Mouse (Mus musculus): ENCODE measurements around the gene Anapc7. TPM values are rescaled to one million over a fixed set of nuclear protein-coding genes. Genes with fewer than 3 reads are reported as not detected.
"Not testable (repeated sequence)": the region's sequence is repeated elsewhere in the genome, so short reads cannot be mapped to it uniquely, and the experiment has no call there.

Anapc7 gene
- polyA plus RNA-seq, 1 experiment from 2014 or later, result 27.4 TPM

DNA sequence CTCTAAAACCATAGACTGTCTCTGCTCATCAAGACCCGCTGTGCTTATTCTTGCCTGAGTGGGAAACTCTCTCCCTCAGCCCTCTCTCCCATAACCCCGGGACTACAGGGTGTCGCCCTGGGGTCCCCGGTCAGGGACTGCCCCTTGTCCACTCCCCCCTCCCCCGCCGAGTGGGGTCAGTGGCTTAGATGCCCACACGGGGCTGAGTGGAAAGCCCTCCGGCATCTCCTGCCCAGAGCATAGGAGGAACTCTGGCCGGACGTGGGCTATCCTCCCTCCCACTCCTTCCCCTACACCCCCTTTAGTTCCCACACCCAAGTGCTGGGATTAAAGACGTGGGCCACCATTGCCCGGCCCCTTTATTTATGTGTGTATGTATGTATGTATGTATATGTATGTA is 6.0 kb upstream of the Anapc7 start:
- ATAC-seq (replicated peaks; ENCODE audit: low FRiP score) (no peak), DNase-seq (ENCODE audit: low spot score) (no peak)
- Histone ChIP-seq H3K9me3 (ENCODE audit: control insufficient read depth, low read length) (no peaks in the 10 kb centered on the region), H3K36me3 (ENCODE audit: control insufficient read depth, insufficient read depth, low read length) (no peaks in the 10 kb centered on the region), H3K4me2 (no peak overlapping the region), H3K9ac (ENCODE audit: low read depth, low read length) (no peak overlapping the region), H3K4me1 (replicated peaks; ENCODE audit: control insufficient read depth, insufficient read depth, low read length) (no peaks in the 10 kb centered on the region), H3K27ac (ENCODE audit: low read depth, low read length) (no peak overlapping the region), H3K27me3 (replicated peaks; ENCODE audit: control insufficient read depth, insufficient read depth, low read length) (no peaks in the 10 kb centered on the region), H3K4me3 (ENCODE audit: low read depth, low read length) (no peak overlapping the region)
- 84% methylated on average over 12 of the region's 12 CpGs for WGBS

DNA sequence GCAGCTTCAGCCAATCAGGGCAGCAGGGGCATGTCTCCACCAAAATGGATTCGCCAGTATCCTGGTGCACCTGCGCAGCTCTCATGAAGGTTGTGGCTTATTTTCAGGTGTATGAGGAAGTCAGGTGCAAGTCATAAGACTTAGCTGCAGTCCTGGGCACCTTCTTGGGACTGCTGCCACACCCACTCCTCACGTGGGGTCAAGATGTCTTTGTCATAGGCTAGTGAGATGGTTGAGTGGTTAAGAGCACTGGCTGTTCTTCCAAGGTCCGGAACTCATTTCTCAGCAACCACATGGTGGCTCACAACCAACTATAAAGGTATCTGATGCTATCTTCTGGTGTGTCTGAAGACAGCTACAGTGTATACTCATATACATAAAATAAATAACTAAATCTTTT is 817 bp upstream of the Anapc7 start:
- H3K36me3 ChIP-seq (ENCODE audit: control insufficient read depth, insufficient read depth, low read length); H3K27ac ChIP-seq (ENCODE audit: low read depth, low read length); H3K9me3 ChIP-seq (ENCODE audit: control insufficient read depth, low read length); ATAC-seq (replicated peaks; ENCODE audit: low FRiP score); H3K4me3 ChIP-seq (ENCODE audit: low read depth, low read length); H3K9ac ChIP-seq (ENCODE audit: low read depth, low read length); H3K27me3 ChIP-seq (replicated peaks; ENCODE audit: control insufficient read depth, insufficient read depth, low read length); DNase-seq (ENCODE audit: low spot score): not testable (repeated sequence)
- Histone ChIP-seq H3K4me1 (replicated peaks; ENCODE audit: control insufficient read depth, insufficient read depth, low read length) (peaks cover 11% of the 10 kb centered on the region; the same call in 1 of the 2 replicates), H3K4me2 (peak overlapping the region; percentile 93; the same call in 1 of the 2 replicates)
- 56% methylated on average over 4 of the region's 4 CpGs for WGBS

DNA sequence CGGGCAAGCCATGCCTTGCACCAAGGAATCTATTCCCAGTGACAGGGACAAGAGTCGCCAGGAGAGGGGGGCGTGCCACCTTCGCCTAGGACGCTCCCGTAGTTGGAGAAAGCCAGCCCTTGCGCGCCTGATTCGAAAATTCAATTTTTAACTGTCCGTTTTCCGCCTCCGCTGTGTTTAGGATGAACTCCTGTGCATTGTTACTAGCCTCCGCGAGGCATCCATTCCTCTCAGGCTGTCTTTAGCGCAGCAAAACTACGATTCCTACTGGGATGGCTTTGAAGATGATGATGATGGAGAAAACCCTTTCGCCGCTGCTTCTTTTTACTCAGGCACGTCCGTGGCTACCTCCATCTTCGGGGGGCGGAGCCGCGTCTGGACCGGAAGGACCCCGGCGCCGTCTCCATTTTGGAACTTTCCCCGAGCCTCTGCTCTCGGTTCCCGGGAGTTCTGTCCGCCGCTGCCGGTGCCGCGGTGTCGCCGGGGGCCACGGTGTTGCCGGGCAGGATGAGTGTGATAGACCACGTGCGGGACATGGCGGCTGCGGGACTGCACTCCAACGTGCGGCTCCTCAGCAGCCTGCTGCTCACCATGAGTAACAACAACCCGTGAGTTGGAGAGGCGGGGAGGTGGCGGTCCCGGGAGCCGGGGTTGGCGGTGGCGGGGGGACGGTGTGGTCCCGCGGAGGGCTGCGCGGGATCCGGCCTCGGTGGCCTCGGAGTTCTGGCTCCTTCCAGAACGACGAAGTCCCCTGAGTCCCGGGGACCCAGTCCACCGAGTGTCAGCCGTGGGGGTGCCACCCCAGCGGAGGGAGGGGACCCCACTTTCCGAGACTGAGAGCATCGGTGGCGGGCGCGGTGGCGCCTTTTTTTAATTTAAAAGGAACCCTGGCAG is 825 bp downstream of the Anapc7 start:
- under 1% methylated on average over 73 of the region's 73 CpGs for WGBS
- peak; percentile 83 for ATAC-seq (replicated peaks; ENCODE audit: low FRiP score)

DNA sequence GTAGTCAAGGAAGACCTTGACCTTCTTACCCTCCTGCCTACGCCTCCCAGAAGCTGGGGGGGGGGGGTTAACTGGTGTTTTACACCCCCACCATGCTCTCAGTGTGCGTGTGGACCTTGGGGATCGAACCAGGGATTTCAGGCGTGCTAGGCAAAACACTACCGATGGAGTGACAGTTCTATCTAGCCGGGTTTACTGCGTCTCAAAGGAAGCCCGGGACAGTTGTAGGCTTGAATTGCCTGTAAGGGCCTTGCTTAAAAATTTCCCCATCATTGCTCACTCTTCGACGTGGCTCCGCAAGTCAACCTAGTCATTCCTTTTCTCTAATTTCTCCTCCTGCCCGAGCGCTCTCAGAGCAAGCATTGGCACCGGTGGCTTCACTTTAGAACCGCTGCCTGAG is 1.6 kb downstream of the Anapc7 start:
- ATAC-seq (replicated peaks; ENCODE audit: low FRiP score), result 0 out of 2 replicates have a peak, but pooled peaks have one; percentile 10
- DNase-seq (ENCODE audit: low spot score), result no peak
- Histone ChIP-seq H3K4me1 (replicated peaks; ENCODE audit: control insufficient read depth, insufficient read depth, low read length) (peaks cover 11% of the 10 kb centered on the region; the same call in 1 of the 2 replicates), H3K9me3 (ENCODE audit: control insufficient read depth, low read length) (no peaks in the 10 kb centered on the region), H3K36me3 (ENCODE audit: control insufficient read depth, insufficient read depth, low read length) (peaks cover 2% of the 10 kb centered on the region; the same call in 1 of the 2 replicates), H3K9ac (ENCODE audit: low read depth, low read length) (peak overlapping the region; percentile 94), H3K27me3 (replicated peaks; ENCODE audit: control insufficient read depth, insufficient read depth, low read length) (no peaks in the 10 kb centered on the region), H3K4me3 (ENCODE audit: low read depth, low read length) (peak overlapping the region; percentile 99), H3K4me2 (peak overlapping the region; percentile 93), H3K27ac (ENCODE audit: low read depth, low read length) (peak overlapping the region; percentile 54; the same call in 1 of the 2 replicates)
- 21% methylated on average over 15 of the region's 15 CpGs for WGBS

More for the DNA sequence above, 825 bp downstream of the Anapc7 start:
- Histone ChIP-seq H3K4me1 (replicated peaks; ENCODE audit: control insufficient read depth, insufficient read depth, low read length) (peaks cover 11% of the 10 kb centered on the region; the same call in 1 of the 2 replicates), H3K27me3 (replicated peaks; ENCODE audit: control insufficient read depth, insufficient read depth, low read length) (no peaks in the 10 kb centered on the region), H3K4me3 (ENCODE audit: low read depth, low read length) (peak overlapping the region; percentile 99), H3K9me3 (ENCODE audit: control insufficient read depth, low read length) (no peaks in the 10 kb centered on the region), H3K36me3 (ENCODE audit: control insufficient read depth, insufficient read depth, low read length) (no peaks in the 10 kb centered on the region), H3K4me2 (peak overlapping the region; percentile 93), H3K27ac (ENCODE audit: low read depth, low read length) (peak overlapping the region; percentile 54), H3K9ac (ENCODE audit: low read depth, low read length) (peak overlapping the region; percentile 94)
- DNase-seq (ENCODE audit: low spot score), result peak; percentile 90

DNA sequence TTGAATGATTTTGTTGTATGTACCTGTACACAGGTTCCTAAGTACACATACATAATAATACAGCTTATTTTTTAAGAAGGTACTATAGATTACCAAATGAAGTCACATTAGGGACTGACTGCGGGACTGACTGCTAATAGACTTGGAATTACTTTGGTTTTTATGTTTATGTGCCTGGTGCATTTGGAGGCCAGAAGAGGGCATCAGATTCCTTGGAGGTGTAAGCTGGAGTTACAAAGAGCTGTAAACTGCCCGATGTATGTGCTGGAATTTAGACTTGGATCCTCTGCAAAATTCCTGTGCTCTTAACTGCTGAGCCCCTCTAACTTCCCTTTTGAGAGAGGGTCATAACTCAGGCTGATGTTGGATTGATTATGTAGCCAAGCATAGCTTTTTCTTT is 4.1 kb downstream of the Anapc7 start:
- Histone ChIP-seq H3K4me2 (no peak overlapping the region), H3K27me3 (replicated peaks; ENCODE audit: control insufficient read depth, insufficient read depth, low read length) (no peaks in the 10 kb centered on the region), H3K4me3 (ENCODE audit: low read depth, low read length) (no peak overlapping the region), H3K9ac (ENCODE audit: low read depth, low read length) (no peak overlapping the region), H3K9me3 (ENCODE audit: control insufficient read depth, low read length) (no peaks in the 10 kb centered on the region), H3K27ac (ENCODE audit: low read depth, low read length) (no peak overlapping the region), H3K4me1 (replicated peaks; ENCODE audit: control insufficient read depth, insufficient read depth, low read length) (peaks cover 11% of the 10 kb centered on the region; the same call in 1 of the 2 replicates), H3K36me3 (ENCODE audit: control insufficient read depth, insufficient read depth, low read length) (peaks cover 12% of the 10 kb centered on the region)
- 90% methylated on average over 2 of the region's 2 CpGs for WGBS
- DNase-seq (ENCODE audit: low spot score) (no peak), ATAC-seq (replicated peaks; ENCODE audit: low FRiP score) (no peak)

DNA sequence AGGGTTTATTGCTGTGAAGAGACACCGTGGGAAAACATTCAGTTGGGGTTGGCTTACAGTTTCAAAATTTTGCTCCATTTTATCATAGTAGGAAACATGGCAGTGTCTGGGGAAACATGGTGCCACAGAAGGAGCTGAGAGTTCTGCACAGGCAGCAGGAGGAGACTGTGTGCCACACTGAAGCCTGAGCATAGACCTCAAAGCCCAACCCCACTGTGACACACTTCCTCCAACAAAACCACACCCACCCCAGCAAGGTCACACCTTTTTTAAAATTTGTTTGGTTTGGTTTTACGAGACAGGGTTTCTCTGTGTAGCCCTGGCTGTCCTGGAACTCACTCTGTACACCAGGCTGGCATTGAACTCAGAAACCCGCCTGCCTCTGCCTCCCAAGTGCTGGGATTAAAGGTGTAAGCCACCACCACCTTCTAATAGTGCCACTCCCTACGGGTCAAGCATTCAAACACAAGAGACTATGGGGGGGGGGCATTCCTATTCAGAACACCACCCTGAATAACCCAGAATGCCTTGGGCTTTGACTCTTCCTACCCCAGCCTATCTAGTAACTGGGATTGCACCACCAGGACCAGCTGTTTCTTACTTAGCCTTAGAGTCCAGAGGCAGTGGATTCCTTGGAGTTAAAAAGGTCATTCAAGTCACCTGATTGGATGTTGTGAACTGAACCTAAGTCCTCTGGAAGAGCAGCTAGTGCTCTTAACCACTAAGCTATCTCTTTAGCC is 8.7 kb downstream of the Anapc7 start:
- H3K4me3 ChIP-seq (ENCODE audit: low read depth, low read length), result no peak overlapping the region
- peaks cover 39% of the 10 kb centered on the region for H3K36me3 ChIP-seq (ENCODE audit: control insufficient read depth, insufficient read depth, low read length)
- H3K9ac ChIP-seq (ENCODE audit: low read depth, low read length), result no peak overlapping the region
- H3K4me1 ChIP-seq (replicated peaks; ENCODE audit: control insufficient read depth, insufficient read depth, low read length), result no peaks in the 10 kb centered on the region
- 82% methylated on average over 4 of the region's 4 CpGs for WGBS
- H3K4me2 ChIP-seq, result no peak overlapping the region
- no peak overlapping the region for H3K27ac ChIP-seq (ENCODE audit: low read depth, low read length)
- no peak for DNase-seq (ENCODE audit: low spot score)
- no peak for ATAC-seq (replicated peaks; ENCODE audit: low FRiP score)
- H3K27me3 ChIP-seq (replicated peaks; ENCODE audit: control insufficient read depth, insufficient read depth, low read length), result no peaks in the 10 kb centered on the region
- no peaks in the 10 kb centered on the region for H3K9me3 ChIP-seq (ENCODE audit: control insufficient read depth, low read length)

DNA sequence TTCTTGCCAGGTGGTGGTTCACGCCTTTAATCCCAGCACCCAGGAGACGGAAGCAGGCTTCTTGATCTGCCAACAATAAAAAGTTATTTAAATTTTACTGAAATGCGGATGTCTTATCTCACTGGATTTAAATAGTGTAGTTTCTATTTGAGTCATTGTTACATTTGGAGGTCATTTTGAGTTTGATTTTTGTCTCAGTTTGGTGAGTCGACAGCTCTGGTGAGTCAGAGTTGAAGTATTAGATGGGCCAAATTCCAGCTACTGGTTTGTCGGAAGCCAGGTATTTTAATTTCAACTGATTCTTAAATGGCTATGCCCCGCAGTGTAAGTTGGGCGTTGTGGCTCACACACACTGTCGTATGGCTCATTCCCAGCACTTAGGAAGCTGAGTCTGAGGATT is 9.7 kb downstream of the Anapc7 start:
- H3K4me2 ChIP-seq, result no peak overlapping the region
- ATAC-seq (replicated peaks; ENCODE audit: low FRiP score) (no peak), DNase-seq (ENCODE audit: low spot score) (no peak)
- H3K27ac ChIP-seq (ENCODE audit: low read depth, low read length), result no peak overlapping the region
- H3K27me3 ChIP-seq (replicated peaks; ENCODE audit: control insufficient read depth, insufficient read depth, low read length), result no peaks in the 10 kb centered on the region
- H3K4me3 ChIP-seq (ENCODE audit: low read depth, low read length), result no peak overlapping the region
- no peak overlapping the region for H3K9ac ChIP-seq (ENCODE audit: low read depth, low read length)
- 94% methylated on average over 8 of the region's 8 CpGs for WGBS
- no peaks in the 10 kb centered on the region for H3K9me3 ChIP-seq (ENCODE audit: control insufficient read depth, low read length)
- H3K4me1 ChIP-seq (replicated peaks; ENCODE audit: control insufficient read depth, insufficient read depth, low read length), result no peaks in the 10 kb centered on the region
- peaks cover 47% of the 10 kb centered on the region for H3K36me3 ChIP-seq (ENCODE audit: control insufficient read depth, insufficient read depth, low read length)

DNA sequence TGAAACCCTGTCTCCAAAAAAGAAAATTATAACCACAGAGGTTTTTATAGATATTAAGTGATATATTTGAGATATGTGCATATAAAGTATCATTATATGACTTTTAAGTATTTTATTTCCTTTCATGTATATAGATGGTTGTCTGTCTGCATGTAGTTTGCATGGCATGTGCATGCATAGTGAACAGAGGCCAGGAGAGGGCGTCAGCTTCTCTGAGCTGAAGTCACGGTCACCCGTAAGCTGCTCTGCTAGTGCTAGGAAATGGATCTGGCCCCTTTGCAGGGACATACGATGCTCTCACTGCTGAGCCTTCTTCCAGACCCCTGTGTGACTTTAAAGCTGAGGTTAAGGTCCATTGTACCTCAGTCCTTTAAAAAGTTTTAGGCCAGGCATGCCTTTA is 13.0 kb downstream of the Anapc7 start:
- H3K27me3 ChIP-seq (replicated peaks; ENCODE audit: control insufficient read depth, insufficient read depth, low read length), result no peaks in the 10 kb centered on the region
- no peak overlapping the region for H3K4me2 ChIP-seq
- no peak overlapping the region for H3K27ac ChIP-seq (ENCODE audit: low read depth, low read length)
- H3K4me1 ChIP-seq (replicated peaks; ENCODE audit: control insufficient read depth, insufficient read depth, low read length), result no peaks in the 10 kb centered on the region
- H3K4me3 ChIP-seq (ENCODE audit: low read depth, low read length), result no peak overlapping the region
- no peaks in the 10 kb centered on the region for H3K9me3 ChIP-seq (ENCODE audit: control insufficient read depth, low read length)
- ATAC-seq (replicated peaks; ENCODE audit: low FRiP score), result no peak
- DNase-seq (ENCODE audit: low spot score), result no peak
- peaks cover 72% of the 10 kb centered on the region for H3K36me3 ChIP-seq (ENCODE audit: control insufficient read depth, insufficient read depth, low read length)
- no peak overlapping the region for H3K9ac ChIP-seq (ENCODE audit: low read depth, low read length)
- WGBS, result 83% methylated on average over 4 of the region's 4 CpGs
